Mouse (Mus musculus): ENCODE measurements at regions not wholly inside any gene's neighbourhood (a gene's known extent, or its start where the extent isn't known, plus 50 kb on each side); places are given as distances from the start of the nearest gene placed in this dataset.

- no peak for TF ChIP-seq CTCF (IDR thresholded peaks at IDR 0.05; ENCODE audit: insufficient read depth, low read depth, low read length)
- no peak for TF ChIP-seq POLR2A (IDR thresholded peaks at IDR 0.05; ENCODE audit: insufficient read depth, low read depth, low read length)
These were observed 449.9 kb downstream of the Defb40 start for GRCm38 (mm10) chr8:18528120-18528519.
